Mouse (Mus musculus): ENCODE measurements around the gene Ptgs1. TPM values are rescaled to one million over a fixed set of nuclear protein-coding genes. Genes with fewer than 3 reads are reported as not detected.

The Ptgs1 gene
- polyA plus RNA-seq, 1 experiment = 24.7 TPM

DNA sequence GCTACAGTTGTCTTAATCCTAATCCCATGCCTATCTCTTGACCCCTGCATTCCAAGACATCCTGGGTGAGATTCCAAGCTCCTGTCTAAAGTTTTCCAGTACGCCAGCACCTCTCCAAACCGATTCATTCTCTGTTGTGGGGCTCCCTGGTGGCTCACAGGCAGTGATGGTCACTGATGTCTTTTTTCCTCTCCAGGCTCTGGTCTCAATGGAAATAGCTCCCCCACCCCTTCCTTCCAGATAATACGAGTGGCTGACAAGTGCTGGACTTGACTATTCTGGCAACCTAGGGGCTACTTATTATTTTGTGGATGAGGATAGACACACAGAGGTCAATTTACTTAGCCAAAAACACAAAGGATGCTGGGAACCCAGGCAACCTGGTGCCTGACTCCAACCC is 33.2 kb upstream of the Ptgs1 start:
- no peak overlapping the region for H3K27ac ChIP-seq (ENCODE audit: insufficient read depth, low read depth, low read length)
- TF ChIP-seq POLR2A (IDR thresholded peaks at IDR 0.05; ENCODE audit: low read depth, low read length) (no peak), CTCF (IDR thresholded peaks at IDR 0.05; ENCODE audit: extremely low read depth, insufficient read length, insufficient replicate concordance, low read depth, low read length) (no peak)
- no peaks in the 10 kb centered on the region for H3K4me1 ChIP-seq (ENCODE audit: control insufficient read depth, insufficient read depth, insufficient read length, low read length)
- no peak overlapping the region for H3K4me3 ChIP-seq (ENCODE audit: low read depth, low read length)
- no peaks in the 10 kb centered on the region for H3K27me3 ChIP-seq (ENCODE audit: control insufficient read depth, insufficient read depth, low read length)
- H3K36me3 ChIP-seq (ENCODE audit: control insufficient read depth, insufficient read depth, low read length) = no peaks in the 10 kb centered on the region
- WGBS = 71% methylated on average over 3 of the region's 3 CpGs

DNA sequence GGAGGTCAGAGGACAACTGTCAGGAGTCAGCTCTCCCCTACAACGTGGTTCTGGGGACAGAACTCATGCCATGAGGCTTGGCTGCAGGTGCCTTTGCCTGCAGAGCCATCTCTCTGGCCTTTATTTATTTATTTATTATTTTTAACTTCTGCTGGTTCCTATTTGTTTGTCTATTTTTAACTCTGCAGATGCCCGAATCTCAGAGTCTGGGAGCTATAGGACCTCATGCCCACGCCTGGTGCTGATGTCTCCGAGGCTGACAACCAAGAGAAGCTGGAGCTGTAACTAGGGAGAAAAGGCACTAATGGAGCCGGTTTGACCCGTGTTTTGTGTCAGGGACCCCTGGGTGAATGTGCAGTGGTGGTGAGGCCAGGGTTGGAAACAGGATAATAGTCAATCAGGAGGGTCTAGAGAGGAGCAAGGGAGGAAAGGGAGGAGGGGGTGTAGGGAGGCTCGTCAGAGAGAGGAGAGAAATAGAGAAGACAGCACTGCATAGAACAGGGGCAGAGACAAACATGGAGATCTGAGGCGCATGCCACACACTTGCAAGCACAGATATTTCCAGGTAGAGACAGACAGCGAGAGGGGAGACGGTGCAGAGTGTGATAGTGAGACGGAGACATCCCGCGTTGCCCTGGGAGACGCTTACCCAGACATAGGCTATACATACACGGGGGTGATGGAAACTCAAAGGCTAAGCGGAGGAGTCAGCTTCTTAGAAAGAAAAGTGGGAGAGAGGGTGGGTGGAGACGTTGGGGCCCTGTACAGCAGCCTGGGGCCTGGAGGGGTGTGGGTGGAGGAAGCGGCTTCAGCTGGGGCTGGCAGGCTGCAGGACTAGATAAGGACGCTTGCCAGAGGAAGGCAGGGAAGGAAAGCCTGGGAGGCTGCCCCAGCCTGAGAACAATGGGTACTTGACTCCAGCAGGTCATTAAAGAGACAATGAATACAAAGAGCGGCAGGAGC is 32.0 kb upstream of the Ptgs1 start:
- Histone ChIP-seq H3K27me3 (ENCODE audit: control insufficient read depth, insufficient read depth, low read length) (peaks cover 11% of the 10 kb centered on the region), H3K4me3 (ENCODE audit: low read depth, low read length) (no peak overlapping the region), H3K4me1 (ENCODE audit: control insufficient read depth, insufficient read depth, insufficient read length, low read length) (no peaks in the 10 kb centered on the region; the same call in none of the 2 replicates), H3K27ac (ENCODE audit: insufficient read depth, low read depth, low read length) (no peak overlapping the region), H3K36me3 (ENCODE audit: control insufficient read depth, insufficient read depth, low read length) (no peaks in the 10 kb centered on the region)
- WGBS = 25% methylated on average over 20 of the region's 20 CpGs
- TF ChIP-seq POLR2A (IDR thresholded peaks at IDR 0.05; ENCODE audit: low read depth, low read length) = no peak
- TF ChIP-seq CTCF (IDR thresholded peaks at IDR 0.05; ENCODE audit: extremely low read depth, insufficient read length, insufficient replicate concordance, low read depth, low read length) = no peak

DNA sequence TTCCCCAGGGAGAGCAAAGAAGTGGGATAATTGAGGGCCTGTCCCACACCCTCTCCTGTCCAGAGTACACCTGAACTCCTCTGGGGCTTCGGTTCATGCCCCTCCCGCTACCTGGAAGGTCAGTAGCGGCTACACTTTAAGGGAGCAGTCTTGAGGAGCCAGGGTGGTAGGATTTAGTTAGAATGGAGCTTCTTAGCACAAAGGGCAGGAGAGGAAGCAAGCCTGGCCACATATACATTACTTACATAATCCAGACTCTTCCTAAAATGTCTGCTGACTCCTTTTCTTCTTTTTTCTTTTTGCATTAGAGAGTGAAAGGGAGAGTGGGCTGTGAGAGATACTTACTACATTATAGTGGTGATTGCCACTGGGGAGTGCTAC is 31.4 kb upstream of the Ptgs1 start:
- peaks cover 16% of the 10 kb centered on the region for H3K27me3 ChIP-seq (ENCODE audit: control insufficient read depth, insufficient read depth, low read length)
- H3K4me3 ChIP-seq (ENCODE audit: low read depth, low read length) = no peak overlapping the region
- H3K27ac ChIP-seq (ENCODE audit: insufficient read depth, low read depth, low read length) = no peak overlapping the region
- TF ChIP-seq CTCF (IDR thresholded peaks at IDR 0.05; ENCODE audit: extremely low read depth, insufficient read length, insufficient replicate concordance, low read depth, low read length) (no peak), POLR2A (IDR thresholded peaks at IDR 0.05; ENCODE audit: low read depth, low read length) (no peak)
- peaks cover 3% of the 10 kb centered on the region for H3K4me1 ChIP-seq (ENCODE audit: control insufficient read depth, insufficient read depth, insufficient read length, low read length)
- 20% methylated on average over 3 of the region's 3 CpGs for WGBS
- H3K36me3 ChIP-seq (ENCODE audit: control insufficient read depth, insufficient read depth, low read length) = no peaks in the 10 kb centered on the region

DNA sequence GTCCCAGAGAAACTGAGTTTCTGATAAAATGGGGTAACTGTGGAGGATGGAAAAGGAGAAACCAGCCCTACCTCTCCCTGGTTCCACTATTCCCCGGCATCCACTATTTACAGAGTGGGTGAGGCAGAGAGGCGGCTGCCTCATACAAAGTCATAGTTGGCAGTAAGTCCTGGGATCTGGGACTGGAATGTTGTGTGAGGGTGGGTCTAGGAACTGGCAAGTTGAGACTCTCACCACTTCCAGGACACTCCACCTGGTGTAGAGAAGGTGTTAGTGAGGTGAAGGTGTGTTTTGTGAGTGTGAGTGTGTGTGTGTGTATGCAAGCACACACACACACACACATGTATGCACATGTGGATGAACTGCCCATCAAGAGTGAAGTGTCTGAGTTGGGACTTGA is 29.4 kb upstream of the Ptgs1 start:
- no peaks in the 10 kb centered on the region for H3K36me3 ChIP-seq (ENCODE audit: control insufficient read depth, insufficient read depth, low read length)
- peaks cover 17% of the 10 kb centered on the region for H3K27me3 ChIP-seq (ENCODE audit: control insufficient read depth, insufficient read depth, low read length)
- no peak overlapping the region for H3K4me3 ChIP-seq (ENCODE audit: low read depth, low read length)
- no peak overlapping the region for H3K27ac ChIP-seq (ENCODE audit: insufficient read depth, low read depth, low read length)
- 42% methylated on average over 2 of the region's 2 CpGs for WGBS
- TF ChIP-seq POLR2A (IDR thresholded peaks at IDR 0.05; ENCODE audit: low read depth, low read length) (no peak), CTCF (IDR thresholded peaks at IDR 0.05; ENCODE audit: extremely low read depth, insufficient read length, insufficient replicate concordance, low read depth, low read length) (no peak)
- peaks cover 3% of the 10 kb centered on the region for H3K4me1 ChIP-seq (ENCODE audit: control insufficient read depth, insufficient read depth, insufficient read length, low read length)

DNA sequence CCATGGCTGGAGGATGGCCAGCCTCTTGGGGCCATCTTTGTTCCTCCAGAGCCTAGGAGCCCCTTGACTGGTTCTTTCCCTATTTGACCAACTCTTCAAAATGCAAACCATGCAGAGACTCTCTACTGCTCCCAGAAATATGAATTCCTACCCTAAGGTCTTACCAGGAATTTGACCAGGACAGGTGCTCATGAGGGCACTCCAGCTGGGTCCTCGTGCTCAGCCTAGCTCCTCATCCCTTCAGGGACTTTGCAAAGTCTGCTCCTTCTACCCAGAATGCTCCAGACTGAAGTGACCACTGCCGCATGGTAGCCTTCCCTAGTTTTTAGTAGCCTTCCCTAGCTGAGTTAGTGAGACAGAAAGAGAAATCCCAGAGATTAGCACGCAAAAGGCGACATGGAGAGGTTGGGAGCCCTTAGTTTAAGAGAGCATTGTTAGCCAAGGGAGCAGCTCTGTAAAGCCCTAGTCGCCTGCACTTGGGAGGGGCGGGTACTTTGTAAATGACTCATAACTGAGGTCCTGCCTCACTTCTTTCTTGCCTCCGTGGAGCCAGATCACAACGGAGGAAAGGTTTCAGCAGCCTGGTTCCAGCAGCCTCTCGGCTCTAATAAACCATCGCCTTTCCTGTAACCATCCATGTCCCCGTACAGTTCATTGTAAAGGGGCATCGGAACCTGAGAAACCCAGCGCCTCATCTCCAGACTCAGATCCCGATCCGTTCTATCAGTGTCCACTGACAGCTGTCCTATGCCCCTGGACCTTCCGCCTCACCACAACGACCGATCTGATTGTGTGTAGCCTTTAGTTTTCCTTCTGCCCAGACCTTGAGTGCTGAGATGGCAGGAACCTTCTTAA is 28.2 kb upstream of the Ptgs1 start:
- Histone ChIP-seq H3K27me3 (ENCODE audit: control insufficient read depth, insufficient read depth, low read length) (peaks cover 17% of the 10 kb centered on the region), H3K4me1 (ENCODE audit: control insufficient read depth, insufficient read depth, insufficient read length, low read length) (peaks cover 3% of the 10 kb centered on the region), H3K4me3 (ENCODE audit: low read depth, low read length) (no peak overlapping the region), H3K27ac (ENCODE audit: insufficient read depth, low read depth, low read length) (no peak overlapping the region), H3K36me3 (ENCODE audit: control insufficient read depth, insufficient read depth, low read length) (no peaks in the 10 kb centered on the region)
- TF ChIP-seq POLR2A (IDR thresholded peaks at IDR 0.05; ENCODE audit: low read depth, low read length) (no peak), CTCF (IDR thresholded peaks at IDR 0.05; ENCODE audit: extremely low read depth, insufficient read length, insufficient replicate concordance, low read depth, low read length) (no peak)
- 22% methylated on average over 18 of the region's 18 CpGs for WGBS

DNA sequence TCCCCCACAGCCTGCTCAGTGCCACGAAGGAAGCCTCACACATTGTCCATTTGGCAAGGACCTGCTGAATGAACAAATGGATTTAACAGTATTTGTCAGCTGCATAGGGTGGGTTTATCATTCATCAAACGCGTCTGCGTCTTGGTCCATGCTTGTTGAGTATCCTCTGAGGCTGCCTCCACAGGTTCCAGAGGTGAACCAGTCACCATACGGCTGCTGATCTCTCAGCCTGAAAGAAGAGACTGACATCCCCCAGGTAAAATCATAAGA is 27.7 kb upstream of the Ptgs1 start:
- no peak overlapping the region for H3K4me3 ChIP-seq (ENCODE audit: low read depth, low read length)
- H3K4me1 ChIP-seq (ENCODE audit: control insufficient read depth, insufficient read depth, insufficient read length, low read length) = peaks cover 3% of the 10 kb centered on the region
- no peak overlapping the region for H3K27ac ChIP-seq (ENCODE audit: insufficient read depth, low read depth, low read length)
- peaks cover 17% of the 10 kb centered on the region for H3K27me3 ChIP-seq (ENCODE audit: control insufficient read depth, insufficient read depth, low read length)
- TF ChIP-seq POLR2A (IDR thresholded peaks at IDR 0.05; ENCODE audit: low read depth, low read length) (no peak), CTCF (IDR thresholded peaks at IDR 0.05; ENCODE audit: extremely low read depth, insufficient read length, insufficient replicate concordance, low read depth, low read length) (no peak)
- WGBS = 19% methylated on average over 5 of the region's 5 CpGs
- H3K36me3 ChIP-seq (ENCODE audit: control insufficient read depth, insufficient read depth, low read length) = no peaks in the 10 kb centered on the region

Measured in small intestine, adult 2 months (tissue).